Mouse (Mus musculus): ENCODE measurements around the gene Wasf1. TPM values are rescaled to one million over a fixed set of nuclear protein-coding genes. Genes with fewer than 3 reads are reported as not detected.

Gene Wasf1
- total and polyA plus RNA-seq, 3 experiments, result 1.6 to 14.4 TPM; not detected in 1

DNA sequence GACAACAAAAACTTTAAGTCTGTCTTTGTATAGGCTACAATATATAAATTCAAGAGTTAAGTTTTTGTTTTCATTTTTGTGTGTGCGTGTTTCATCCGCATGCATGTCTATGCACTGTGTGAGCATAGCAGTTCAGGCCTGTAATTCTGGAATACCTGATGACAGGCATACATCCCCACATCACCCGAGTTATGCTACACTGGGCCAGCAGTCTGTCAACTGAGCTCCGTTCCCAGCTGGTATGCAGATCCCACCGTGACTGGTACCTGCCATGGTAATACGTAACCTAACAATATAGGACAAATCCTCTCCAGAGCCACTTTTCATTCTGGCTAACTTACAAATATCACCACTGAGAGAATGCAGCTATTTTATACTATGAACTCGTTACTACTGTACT is 26.6 kb upstream of the Wasf1 start:
- TF ChIP-seq ELF1 (IDR thresholded peaks at IDR 0.05; ENCODE audit: low read depth, low read length), result no peak
- TF ChIP-seq ZNF384 (IDR thresholded peaks at IDR 0.05; ENCODE audit: low read depth, low read length), result no peak
- no peak for TF ChIP-seq POLR2AphosphoS2 (IDR thresholded peaks at IDR 0.05; ENCODE audit: low read length)
- TF ChIP-seq POLR2AphosphoS5 (IDR thresholded peaks at IDR 0.05; ENCODE audit: borderline replicate concordance, low read depth, low read length), result no peak
- TF ChIP-seq GABPA (IDR thresholded peaks at IDR 0.05; ENCODE audit: low read depth, low read length), result no peak
- no peak for TF ChIP-seq TAL1 (IDR thresholded peaks at IDR 0.05; ENCODE audit: low read length)
- Histone ChIP-seq H3K4me3 (ENCODE audit: control insufficient read depth in 1 of 2, insufficient read depth in 1 of 2, low read depth in 2 of 2, low read length in 2 of 2) (no peak overlapping the region), H3K36me3 (ENCODE audit: control insufficient read depth in 1 of 2, insufficient read depth in 2 of 2, low read length in 2 of 2) (peaks cover under 1 to 4% of the 10 kb centered on the region in 2 experiments; a peak in 3 of 4 replicates), H3K27me3 (ENCODE audit: control insufficient read depth in 1 of 2, insufficient read depth in 2 of 2, low read length in 2 of 2) (no peaks in the 10 kb centered on the region), H3K9ac (ENCODE audit: control insufficient read depth, low read depth, low read length, poor library complexity, severe bottlenecking) (no peak overlapping the region), H3K4me1 (ENCODE audit: control insufficient read depth in 1 of 2, insufficient read depth in 2 of 2, low read length in 2 of 2) (no peaks in the 10 kb centered on the region), H3K27ac (ENCODE audit: control insufficient read depth, low read depth, low read length) (no peak overlapping the region), H3K79me2 (ENCODE audit: control insufficient read depth, insufficient read depth, low read length, poor library complexity) (peaks cover 3% of the 10 kb centered on the region; the same call in 1 of the 2 replicates), H3K9me3 (replicated peaks; ENCODE audit: insufficient read depth, low read length) (no peaks in the 10 kb centered on the region)
- DNase-seq (ENCODE audit: low read depth, low spot score), result no peak

- TF ChIP-seq MYB (IDR thresholded peaks at IDR 0.05; ENCODE audit: low read depth, low read length) (no peak), MAZ (IDR thresholded peaks at IDR 0.05; ENCODE audit: low read depth, low read length) (no peak), MYC (IDR thresholded peaks at IDR 0.05; ENCODE audit: low read depth, low read length) (no peak), TAL1 (IDR thresholded peaks at IDR 0.05; ENCODE audit: low read length) (no peak), KAT2A (conservative IDR thresholded peaks at IDR 0.05; ENCODE audit: low read depth, low read length) (no peak), GABPA (IDR thresholded peaks at IDR 0.05; ENCODE audit: low read depth, low read length) (no peak), USF1 (IDR thresholded peaks at IDR 0.05; ENCODE audit: low read depth, low read length) (no peak), NRF1 (IDR thresholded peaks at IDR 0.05; ENCODE audit: insufficient read depth, low read depth, low read length, poor library complexity, severe bottlenecking) (no peak), E2F4 (IDR thresholded peaks at IDR 0.05; ENCODE audit: borderline replicate concordance, low read depth, low read length) (no peak), MXI1 (IDR thresholded peaks at IDR 0.05; ENCODE audit: low read depth, low read length) (no peak), ELF1 (IDR thresholded peaks at IDR 0.05; ENCODE audit: low read depth, low read length) (no peak), BHLHE40 (IDR thresholded peaks at IDR 0.05; ENCODE audit: borderline replicate concordance, low read depth, low read length) (no peak), UBTF (IDR thresholded peaks at IDR 0.05; ENCODE audit: borderline replicate concordance, insufficient read depth, low read depth, low read length) (no peak), POLR2A (IDR thresholded peaks at IDR 0.05; ENCODE audit: control insufficient read depth in 1 of 2, insufficient read depth in 1 of 2, low read depth in 1 of 2, low read length in 2 of 2, poor library complexity in 1 of 2) (no peak), SIN3A (IDR thresholded peaks at IDR 0.05; ENCODE audit: low read length) (no peak), CTCF (IDR thresholded peaks at IDR 0.05 in 2 of 3, conservative IDR thresholded peaks at IDR 0.05 in 1 of 3; ENCODE audit: control insufficient read depth in 1 of 3, insufficient read depth in 1 of 3, low read depth in 2 of 3, low read length in 3 of 3, poor library complexity in 1 of 3, severe bottlenecking in 1 of 3) (no peak)
- peaks cover 3% of the 10 kb centered on the region; the same call in 1 of the 2 replicates for H3K79me2 ChIP-seq (ENCODE audit: control insufficient read depth, insufficient read depth, low read length, poor library complexity)
- no peaks in the 10 kb centered on the region for H3K9me3 ChIP-seq (replicated peaks; ENCODE audit: insufficient read depth, low read length)
- no peaks in the 10 kb centered on the region for H3K27me3 ChIP-seq (ENCODE audit: control insufficient read depth in 1 of 2, insufficient read depth in 2 of 2, low read length in 2 of 2)
- H3K9ac ChIP-seq (ENCODE audit: control insufficient read depth, low read depth, low read length, poor library complexity, severe bottlenecking), result no peak overlapping the region
- no peaks in the 10 kb centered on the region for H3K4me1 ChIP-seq (ENCODE audit: control insufficient read depth in 1 of 2, insufficient read depth in 2 of 2, low read length in 2 of 2)
- H3K27ac ChIP-seq (ENCODE audit: control insufficient read depth, low read depth, low read length), result no peak overlapping the region
- no peak overlapping the region for H3K4me3 ChIP-seq (ENCODE audit: control insufficient read depth in 1 of 2, insufficient read depth in 1 of 2, low read depth in 2 of 2, low read length in 2 of 2)
- peaks cover 0 to 4% of the 10 kb centered on the region in 2 experiments; a peak in 2 of 4 replicates for H3K36me3 ChIP-seq (ENCODE audit: control insufficient read depth in 1 of 2, insufficient read depth in 2 of 2, low read length in 2 of 2)
- DNase-seq (ENCODE audit: low read depth, low spot score), result no peak
These were observed 25.7 kb upstream of the Wasf1 start for GRCm38 (mm10) chr10:40857599-40857998.

Measured in MEL (cell line).